Mouse (Mus musculus) embryo, embryonic 10.5 days (tissue): Measurements from ENCODE around the gene Gse1.

Experiments
- DNase-seq: peaks from one replicate; pipeline ENCODE4 v3.0.0-alpha.2; 2015; ENCODE audit warnings: low spot score

The Gse1 gene

DNA sequence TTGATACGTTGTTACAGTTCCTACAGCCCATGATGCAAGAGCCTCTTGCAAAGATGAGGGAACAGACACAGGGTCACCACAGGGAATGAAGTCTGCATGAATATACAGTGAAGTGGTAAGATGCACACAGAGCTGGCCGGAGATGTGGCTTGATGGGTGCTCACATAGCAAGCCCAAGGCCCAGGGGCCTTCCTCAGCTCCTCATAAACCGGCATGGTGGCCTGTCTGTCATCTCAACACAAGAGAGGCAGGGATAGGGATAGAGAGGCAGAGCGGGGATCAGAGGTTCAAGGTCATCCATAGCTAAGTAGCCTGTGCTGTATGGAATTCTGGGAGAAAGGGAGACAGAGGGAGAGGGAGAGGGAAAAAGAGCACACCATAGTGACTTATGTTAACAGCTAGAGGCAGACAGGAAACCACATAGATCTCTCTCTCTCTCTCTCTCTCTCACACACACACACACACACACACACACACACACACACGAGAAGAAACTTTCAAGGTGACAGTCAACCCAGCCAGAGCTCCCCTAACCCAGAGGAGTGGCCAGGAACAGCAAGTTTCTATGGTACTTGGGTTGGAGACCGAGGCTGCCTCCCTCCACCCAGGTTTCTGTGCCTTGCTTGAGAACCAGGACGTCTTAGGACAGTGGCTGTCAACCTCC is 175.5 kb downstream of the Gse1 start:
- no peak for DNase-seq

GRCm38 (mm10) chr8:120404609-120405036 is 176.4 kb downstream of the Gse1 start:
- peak; percentile 82 for DNase-seq

- no peak for DNase-seq
These were observed 177.9 kb downstream of the Gse1 start for GRCm38 (mm10) chr8:120406008-120406632.

- peak; percentile 97 for DNase-seq
These were observed 179.5 kb downstream of the Gse1 start for GRCm38 (mm10) chr8:120407701-120408240.

DNA sequence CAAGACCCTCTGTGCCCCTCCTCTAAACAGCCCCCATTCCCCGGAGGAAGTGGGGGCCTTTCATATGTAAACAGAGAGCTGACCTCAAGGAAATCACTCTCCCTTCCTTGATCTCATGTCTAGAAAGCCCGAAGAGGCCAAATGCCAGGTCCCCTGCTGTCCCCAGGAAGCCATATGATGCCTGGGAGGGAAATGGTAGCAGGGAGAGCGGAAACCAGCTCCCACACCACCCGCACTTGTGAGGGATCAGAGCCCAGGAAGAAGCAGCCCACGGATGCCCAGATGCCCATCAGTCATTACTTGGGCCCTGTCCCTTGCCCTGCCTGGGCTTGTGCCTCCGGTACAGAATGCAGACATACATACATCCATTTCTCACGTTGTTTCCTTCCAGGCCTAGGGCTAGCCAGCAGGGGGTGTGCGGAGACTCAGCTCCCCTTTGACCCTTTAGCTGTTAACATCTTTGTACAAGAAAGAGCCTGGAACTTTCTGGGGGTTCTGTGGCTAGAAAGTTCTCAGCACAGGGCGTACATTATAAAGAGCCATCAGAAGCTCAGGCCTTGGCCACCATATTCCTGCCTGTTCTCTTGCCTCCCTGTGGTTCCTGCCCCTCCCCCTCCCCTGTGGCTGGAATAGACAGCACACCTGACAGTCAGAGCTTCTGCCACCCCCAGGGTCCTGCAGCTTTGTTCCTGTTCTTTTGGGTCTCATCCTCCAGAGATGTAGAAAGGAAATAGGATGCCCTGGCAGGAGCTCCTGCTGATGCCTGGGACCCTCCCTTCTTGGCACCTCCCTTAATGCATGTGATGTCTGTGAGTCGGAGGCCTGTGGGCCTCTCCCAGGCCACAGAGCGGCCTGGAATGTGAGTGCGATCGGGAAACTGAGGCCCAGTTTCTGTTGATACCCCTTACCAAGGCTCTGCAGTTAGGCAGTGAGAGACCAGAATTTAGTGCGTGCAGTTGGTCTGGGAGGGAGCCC is 180.3 kb downstream of the Gse1 start:
- DNase-seq: peak; percentile 62

DNA sequence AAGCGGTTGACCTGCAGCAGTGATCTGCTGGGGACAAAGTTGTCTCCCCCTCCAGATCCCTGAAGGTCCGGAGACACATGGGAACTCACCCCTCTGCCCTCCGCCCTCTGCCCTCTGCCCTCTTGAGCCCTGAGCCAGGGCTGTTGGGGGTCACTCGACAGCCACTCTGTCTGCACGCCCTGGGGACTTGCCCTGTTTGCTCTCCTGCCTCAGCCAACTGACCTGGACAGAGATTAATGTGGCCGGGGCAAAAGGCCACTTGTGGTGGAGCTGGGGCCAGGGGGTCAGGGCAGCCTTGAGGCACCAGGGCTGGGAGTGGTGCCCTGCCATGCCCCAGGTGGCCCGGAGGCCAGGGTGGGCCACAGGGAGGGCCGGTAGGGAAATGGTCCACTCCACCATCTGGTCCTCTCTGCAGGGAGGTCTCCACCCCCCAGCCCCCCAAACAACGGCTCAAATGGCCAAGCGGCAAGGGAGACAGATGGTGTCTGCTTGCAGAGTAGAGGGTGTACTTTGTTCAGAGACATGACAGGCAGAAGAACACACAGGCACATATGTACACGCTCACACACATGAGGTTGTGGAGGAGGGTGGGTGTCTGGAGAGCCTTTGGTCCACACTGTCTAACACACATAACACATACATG is 181.2 kb downstream of the Gse1 start:
- DNase-seq: peak; percentile 76

DNA sequence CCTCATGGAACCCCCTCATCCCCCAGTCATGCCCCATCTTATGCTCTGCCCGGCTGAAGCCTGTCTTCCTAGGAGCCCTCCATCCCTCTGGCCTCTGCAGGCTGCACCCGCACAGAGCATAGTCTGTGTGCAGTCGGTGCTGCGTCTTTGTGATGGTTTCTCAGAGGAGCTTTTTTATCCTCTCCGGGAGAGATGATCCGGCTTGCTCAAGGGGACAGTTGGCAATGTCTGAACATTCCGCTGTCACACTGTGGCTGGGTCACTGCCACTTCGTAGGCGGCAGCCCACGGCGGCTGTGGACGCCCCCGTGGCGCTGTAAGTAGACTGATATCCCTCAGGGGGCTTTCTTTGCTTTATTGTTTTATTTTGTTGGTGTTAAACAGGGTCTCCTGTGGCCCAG is 182.8 kb downstream of the Gse1 start:
- no peak for DNase-seq

DNA sequence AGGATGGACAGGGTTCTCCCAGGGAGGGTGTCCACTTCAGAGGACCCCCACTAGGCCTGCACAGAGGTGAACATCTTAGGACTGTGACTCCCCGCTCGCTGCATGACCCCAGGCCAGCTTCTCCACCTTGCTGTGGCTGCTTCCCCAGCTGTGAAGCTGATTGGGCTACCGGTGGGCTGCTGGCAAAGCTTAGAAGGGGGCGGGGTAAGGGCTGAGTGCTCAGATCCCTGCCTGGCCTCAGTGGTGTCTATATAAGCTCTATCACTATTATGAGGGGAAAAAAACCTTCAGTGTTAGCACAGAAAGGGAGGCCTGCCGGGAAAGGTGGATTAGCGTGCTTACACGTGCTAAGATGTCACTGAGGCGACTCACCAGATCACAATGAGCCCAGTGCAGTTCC is 183.6 kb downstream of the Gse1 start:
- DNase-seq: no peak

DNA sequence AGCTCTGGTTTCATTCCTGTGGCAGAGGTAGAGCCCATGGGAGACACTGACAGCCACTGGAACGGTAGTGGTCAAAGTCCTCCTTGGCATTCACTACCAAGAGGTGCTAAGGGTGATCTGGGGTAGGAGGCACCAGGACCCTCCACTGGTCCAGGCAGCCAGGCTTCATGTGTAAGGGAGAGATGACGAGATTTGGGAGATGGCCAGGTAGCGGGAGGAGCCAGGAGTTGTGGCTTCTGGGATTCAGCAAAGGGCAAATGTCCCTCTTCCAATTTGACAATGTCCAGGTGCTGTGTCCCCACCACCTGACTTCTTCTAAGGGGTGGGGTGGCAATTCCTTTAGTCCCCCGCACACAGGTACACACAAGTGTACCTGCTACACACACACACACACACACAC is 184.1 kb downstream of the Gse1 start:
- DNase-seq: no peak

- DNase-seq: no peak
These were observed 184.8 kb downstream of the Gse1 start for GRCm38 (mm10) chr8:120412911-120413625.

GRCm38 (mm10) chr8:120413626-120413988 is 185.4 kb downstream of the Gse1 start:
- DNase-seq: no peak

DNA sequence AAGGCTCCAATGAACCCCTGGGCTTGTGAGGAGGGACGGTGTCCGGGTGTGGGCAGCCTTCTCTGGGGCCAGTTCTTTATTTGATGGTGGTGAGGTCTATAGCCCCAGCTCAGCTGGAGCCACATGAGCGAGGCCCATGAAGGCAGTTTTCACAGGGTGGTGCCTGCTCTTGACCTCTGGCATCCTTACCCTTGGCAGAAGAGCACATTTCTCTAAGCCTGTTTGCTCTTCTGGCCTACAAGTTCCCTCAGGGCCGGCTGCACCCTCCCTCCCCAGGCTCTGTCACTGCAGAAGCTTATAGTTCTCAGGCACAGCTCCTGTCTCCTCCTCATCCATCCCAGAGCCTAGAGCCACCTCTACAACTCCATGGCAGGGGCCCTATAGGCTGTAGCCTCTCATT is 186.0 kb downstream of the Gse1 start:
- no peak for DNase-seq

GRCm38 (mm10) chr8:120415474-120415873 is 187.2 kb downstream of the Gse1 start:
- DNase-seq: no peak

GRCm38 (mm10) chr8:120416173-120416521 is 187.9 kb downstream of the Gse1 start:
- DNase-seq: no peak

DNA sequence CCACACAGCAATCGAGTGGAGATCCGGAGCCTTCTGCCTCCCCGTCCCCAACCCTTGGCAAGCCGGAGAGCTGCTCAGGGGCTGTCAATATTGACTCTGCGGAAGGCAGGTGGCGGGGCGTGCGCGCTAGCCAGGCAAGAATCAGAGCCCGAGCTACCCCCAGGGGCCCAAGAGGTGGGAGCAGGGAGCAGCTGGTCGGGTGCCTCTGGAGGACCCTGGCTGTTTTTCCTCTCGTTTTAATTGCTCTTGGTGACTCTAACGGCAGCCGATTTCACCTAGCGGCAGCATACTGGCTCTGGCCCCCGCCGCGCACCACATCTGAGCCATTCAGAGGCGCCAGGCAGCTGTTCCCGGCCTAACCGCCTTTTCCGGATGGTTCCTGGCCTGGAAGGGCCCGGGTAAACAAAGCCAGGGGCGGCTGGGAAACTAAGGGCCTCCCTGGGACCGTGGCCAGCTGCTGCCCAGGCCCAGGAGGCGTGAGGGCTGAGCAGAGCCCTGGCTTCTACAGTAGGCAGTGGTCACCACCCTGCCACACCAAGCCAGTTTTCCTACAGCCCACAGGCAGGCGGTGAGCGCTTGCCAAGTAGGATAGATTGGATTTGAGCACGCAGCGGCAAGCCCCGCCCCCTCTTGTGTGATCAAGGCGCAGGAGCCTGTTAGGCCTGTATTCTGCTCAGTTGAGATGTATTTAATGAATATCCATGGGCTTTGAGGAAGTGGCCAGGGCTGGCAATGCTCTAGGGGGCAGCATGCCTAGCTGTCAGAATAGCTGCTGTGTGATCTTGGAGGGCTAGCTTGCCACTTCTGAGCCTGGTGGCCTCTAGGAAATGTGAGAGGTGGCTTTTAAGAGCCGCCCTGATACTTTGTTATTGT is 188.5 kb downstream of the Gse1 start:
- peak; percentile 88 for DNase-seq

DNA sequence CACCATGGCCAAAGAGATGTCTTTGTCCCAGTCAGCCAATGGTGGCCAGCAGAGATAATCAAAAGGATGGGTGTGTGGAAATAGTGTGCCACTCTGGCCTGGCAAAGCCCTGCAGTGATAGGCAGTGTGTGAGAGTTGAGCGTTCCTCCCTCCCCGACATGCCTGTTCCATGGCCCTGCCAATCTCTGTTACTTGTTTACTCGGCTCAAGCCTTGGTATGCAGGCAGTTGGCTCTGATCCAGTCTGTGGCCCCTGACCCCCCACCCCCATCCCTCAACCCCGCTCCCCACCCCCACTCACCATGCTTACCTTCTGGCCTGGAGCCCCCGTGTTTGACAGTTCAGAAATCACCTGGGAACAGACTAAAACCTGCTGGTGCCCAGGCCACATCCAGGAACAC is 189.9 kb downstream of the Gse1 start:
- no peak for DNase-seq

DNA sequence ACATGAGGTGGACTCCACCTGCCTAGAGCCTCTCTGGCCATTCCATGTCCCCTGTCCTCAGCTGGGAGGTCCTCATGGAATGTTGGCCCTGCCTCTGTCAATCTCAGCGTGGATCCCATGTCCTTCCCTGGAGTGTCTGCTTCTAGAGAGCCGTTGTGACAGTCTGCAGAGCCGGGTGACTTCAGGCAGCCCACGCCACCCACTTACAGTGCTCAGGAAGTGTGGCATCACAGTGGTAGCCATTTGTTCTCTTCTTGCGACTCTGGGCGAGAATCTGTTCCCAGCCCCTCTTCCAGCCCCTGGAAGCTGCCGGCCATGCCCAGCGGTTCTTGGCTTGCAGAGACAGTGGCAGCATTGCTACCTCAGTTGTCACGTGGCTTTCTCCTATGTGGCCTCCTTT is 191.4 kb downstream of the Gse1 start:
- no peak for DNase-seq

- DNase-seq: no peak
These were observed 192.0 kb downstream of the Gse1 start for GRCm38 (mm10) chr8:120420226-120420625.

DNA sequence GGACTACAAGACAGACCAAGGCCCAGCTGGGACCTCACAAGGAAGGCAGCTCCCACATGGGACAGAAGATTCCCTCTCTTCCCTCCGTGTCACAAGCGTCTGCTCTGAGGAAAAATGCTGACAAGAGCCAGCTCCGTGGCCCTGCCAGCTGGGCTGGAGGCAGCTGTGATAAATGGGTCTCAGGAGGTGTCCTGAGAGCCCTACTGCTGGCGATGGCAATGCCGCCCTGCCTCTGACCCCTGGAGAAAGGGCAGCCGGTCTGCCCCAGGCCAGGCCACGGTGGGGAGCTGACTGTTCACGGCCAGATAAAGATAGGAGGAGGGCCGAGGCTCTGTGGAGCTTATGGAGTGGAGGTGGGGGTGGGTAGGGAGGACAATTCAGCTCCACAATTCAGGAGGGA is 193.4 kb downstream of the Gse1 start:
- DNase-seq: peak; percentile 77

- no peak for DNase-seq
These were observed 194.0 kb downstream of the Gse1 start for GRCm38 (mm10) chr8:120422236-120422635.

- DNase-seq: no peak
These were observed 195.3 kb downstream of the Gse1 start for GRCm38 (mm10) chr8:120423576-120423975.
